Mouse (Mus musculus) gonadal fat pad, adult 2 months (tissue): ENCODE results near the gene 1700001C02Rik. TPM values are rescaled to one million over a fixed set of nuclear protein-coding genes. Genes with fewer than 3 reads are reported as not detected.

Source experiments
- DNase-seq: peaks from one replicate; pipeline ENCODE4 v3.0.0-alpha.2; 2012; ENCODE audit warnings: low read depth
- polyA plus RNA-seq: library from polyadenylated mRNA; depleted of rRNA; stranded (reverse); fragments of >200 nt; gene quantifications from 2 replicates; pipeline ENCODE4 v1.2.3, GENCODE M21; 2012; rRNA removed

1700001C02Rik gene
- 4.3 and 9.8 TPM in 2 replicates for polyA plus RNA-seq

- DNase-seq: no peak
Measured at GRCm38 (mm10) chr5:30465861-30466260, at the start of gene 1700001C02Rik. TSS of gene 1700001C02Rik (plus strand) at chr5:30466047.

GRCm38 (mm10) chr5:30416665-30417064 lies 49.2 kb upstream of the 1700001C02Rik start:
- no peak for DNase-seq

- DNase-seq: no peak
Measured at GRCm38 (mm10) chr5:30423121-30423520, 42.7 kb upstream of the 1700001C02Rik start.

GRCm38 (mm10) chr5:30423572-30424244 lies 42.1 kb upstream of the 1700001C02Rik start:
- DNase-seq: no peak

GRCm38 (mm10) chr5:30427406-30427805 lies 38.4 kb upstream of the 1700001C02Rik start:
- no peak for DNase-seq

GRCm38 (mm10) chr5:30438931-30439330 lies 26.9 kb upstream of the 1700001C02Rik start:
- DNase-seq: no peak

- DNase-seq: no peak
Measured at GRCm38 (mm10) chr5:30440308-30440906, 25.4 kb upstream of the 1700001C02Rik start.

- DNase-seq: no peak
Measured at GRCm38 (mm10) chr5:30442196-30442595, 23.7 kb upstream of the 1700001C02Rik start.

- DNase-seq: no peak
Measured at GRCm38 (mm10) chr5:30444327-30444895, 21.4 kb upstream of the 1700001C02Rik start.

- no peak for DNase-seq
Measured at GRCm38 (mm10) chr5:30456056-30456455, 9.8 kb upstream of the 1700001C02Rik start.

- DNase-seq: no peak
Measured at GRCm38 (mm10) chr5:30460155-30460554, 5.7 kb upstream of the 1700001C02Rik start.

GRCm38 (mm10) chr5:30461821-30462220 lies 4.0 kb upstream of the 1700001C02Rik start, which contains the start of gene Otof:
TSS of gene Otof (minus strand) at chr5:30461932.
- no peak for DNase-seq

GRCm38 (mm10) chr5:30466315-30466714 lies 468 bp downstream of the 1700001C02Rik start:
- no peak for DNase-seq

- DNase-seq: no peak
Measured at GRCm38 (mm10) chr5:30470454-30470853, 4.6 kb downstream of the 1700001C02Rik start.

GRCm38 (mm10) chr5:30472148-30472547 lies 6.3 kb downstream of the 1700001C02Rik start:
- no peak for DNase-seq

GRCm38 (mm10) chr5:30476534-30476933 lies 10.7 kb downstream of the 1700001C02Rik start:
- no peak for DNase-seq

GRCm38 (mm10) chr5:30482319-30482718 lies 16.5 kb downstream of the 1700001C02Rik start:
- DNase-seq: no peak

GRCm38 (mm10) chr5:30483533-30483932 lies 17.7 kb downstream of the 1700001C02Rik start:
- DNase-seq: no peak

- DNase-seq: no peak
Measured at GRCm38 (mm10) chr5:30484591-30484990, 18.7 kb downstream of the 1700001C02Rik start.

GRCm38 (mm10) chr5:30485136-30485535 lies 19.3 kb downstream of the 1700001C02Rik start:
- DNase-seq: no peak

- no peak for DNase-seq
Measured at GRCm38 (mm10) chr5:30490215-30490614, 24.4 kb downstream of the 1700001C02Rik start.

GRCm38 (mm10) chr5:30490845-30491244 lies 25.0 kb downstream of the 1700001C02Rik start:
- DNase-seq: no peak

- no peak for DNase-seq
Measured at GRCm38 (mm10) chr5:30493723-30494122, 27.9 kb downstream of the 1700001C02Rik start.
